Mouse (Mus musculus) testis, adult 2 months (tissue): ENCODE measurements around the gene Cadm2. TPM values are rescaled to one million over a fixed set of nuclear protein-coding genes. Genes with fewer than 3 reads are reported as not detected.

Experiments
- H3K27ac ChIP-seq: fragments of 200-500 bp; 2 replicates; pipeline ENCODE4 v1.5.1; 2012; ENCODE audit warnings: low read depth, low read length; ENCODE audit not compliant: control insufficient read depth, insufficient read depth
- H3K27me3 ChIP-seq: fragments of 200-500 bp; 2 replicates; pipeline ENCODE4 v1.6.1; 2012; ENCODE audit warnings: mild to moderate bottlenecking, low read length, moderate library complexity; ENCODE audit not compliant: control insufficient read depth, insufficient read depth
- H3K36me3 ChIP-seq: fragments of 200-500 bp; 2 replicates; pipeline ENCODE4 v1.6.1; 2012; ENCODE audit warnings: mild to moderate bottlenecking, low read length; ENCODE audit not compliant: control insufficient read depth, insufficient read depth
- H3K4me1 ChIP-seq: fragments of 200-500 bp; 2 replicates; pipeline ENCODE4 v1.6.1; 2012; ENCODE audit warnings: low read length; ENCODE audit not compliant: control insufficient read depth, insufficient read depth
- H3K4me3 ChIP-seq: fragments of 200-500 bp; 2 replicates; pipeline ENCODE4 v1.5.1; 2012; ENCODE audit warnings: low read depth, mild to moderate bottlenecking, low read length, moderate library complexity, mixed read lengths; ENCODE audit not compliant: control insufficient read depth
- CTCF ChIP-seq: fragments of 200-500 bp; IDR thresholded peaks from 2 replicates; pipeline ENCODE4 v1.5.1; 2012; ENCODE audit warnings: low read depth, mild to moderate bottlenecking, inconsistent platforms, low read length, moderate library complexity; ENCODE audit not compliant: control insufficient read depth, insufficient read depth, insufficient replicate concordance
- POLR2A ChIP-seq: fragments of 200-500 bp; IDR thresholded peaks from 2 replicates; pipeline ENCODE4 v1.6.1; 2012; ENCODE audit warnings: low read depth, mild to moderate bottlenecking, inconsistent platforms, low read length, moderate library complexity; ENCODE audit not compliant: control insufficient read depth
- polyA plus RNA-seq: library from polyadenylated mRNA; depleted of rRNA; stranded (reverse); fragments of >200 nt; gene quantifications from 2 replicates; pipeline ENCODE4 v1.2.3, GENCODE M21; 2012

The Cadm2 gene
- polyA plus RNA-seq, 1 experiment, result 3.3 TPM

GRCm38 (mm10) chr16:67076169-67076895 lies 544.4 kb downstream of the Cadm2 start:
- H3K27me3 ChIP-seq, result no peaks in the 10 kb centered on the region
- no peaks in the 10 kb centered on the region for H3K36me3 ChIP-seq
- no peak overlapping the region for H3K27ac ChIP-seq
- H3K4me3 ChIP-seq, result no peak overlapping the region
- TF ChIP-seq POLR2A, result no peak
- TF ChIP-seq CTCF, result no peak
- no peaks in the 10 kb centered on the region for H3K4me1 ChIP-seq

- Histone ChIP-seq H3K36me3 (no peaks in the 10 kb centered on the region), H3K27me3 (no peaks in the 10 kb centered on the region), H3K27ac (no peak overlapping the region), H3K4me1 (no peaks in the 10 kb centered on the region), H3K4me3 (no peak overlapping the region)
- TF ChIP-seq POLR2A, result no peak
- TF ChIP-seq CTCF, result no peak
Observed at GRCm38 (mm10) chr16:67068461-67068860, 552.2 kb downstream of the Cadm2 start.

DNA sequence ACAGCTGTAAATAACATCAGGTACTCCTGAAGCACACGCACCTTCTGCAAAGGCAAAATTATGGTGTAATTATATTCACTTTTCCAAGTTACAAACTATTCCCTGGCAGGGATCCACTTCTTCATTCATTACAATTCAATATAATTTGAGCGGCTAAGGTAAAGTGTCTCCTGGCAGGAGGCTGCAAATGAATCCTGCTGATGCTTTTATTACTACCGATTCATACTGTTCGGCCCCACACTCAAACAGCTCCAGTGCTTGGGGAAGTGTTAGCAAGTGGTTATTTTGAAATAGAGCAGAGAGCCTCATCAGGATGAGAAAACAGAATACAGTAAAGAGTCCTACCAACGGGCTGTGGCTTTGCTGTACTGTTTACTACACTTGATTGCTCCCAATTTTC lies 589.8 kb downstream of the Cadm2 start:
- Histone ChIP-seq H3K4me1 (no peaks in the 10 kb centered on the region), H3K4me3 (no peak overlapping the region), H3K27ac (no peak overlapping the region), H3K36me3 (no peaks in the 10 kb centered on the region), H3K27me3 (no peaks in the 10 kb centered on the region)
- TF ChIP-seq CTCF (no peak), POLR2A (no peak)

DNA sequence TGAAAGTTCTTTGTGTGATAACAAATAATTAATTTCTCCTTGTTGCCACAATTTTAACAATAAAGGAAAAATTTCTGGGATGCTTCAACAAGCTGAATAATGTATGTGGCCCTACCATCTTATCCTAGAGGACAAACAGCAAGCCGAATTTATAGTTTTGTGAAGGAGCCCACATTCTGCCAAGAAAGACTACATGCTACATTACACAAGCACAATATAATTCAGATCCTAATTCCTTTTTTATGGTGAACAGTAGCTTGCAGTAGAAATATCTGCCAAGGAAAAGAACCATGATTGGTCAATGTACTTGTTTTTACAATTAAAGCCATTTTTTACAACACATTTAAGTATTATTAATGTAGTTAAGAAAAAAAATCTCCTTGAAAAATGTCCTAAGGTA lies 600.9 kb downstream of the Cadm2 start:
- no peak overlapping the region for H3K4me3 ChIP-seq
- TF ChIP-seq POLR2A (no peak), CTCF (no peak)
- no peak overlapping the region for H3K27ac ChIP-seq
- H3K4me1 ChIP-seq, result no peaks in the 10 kb centered on the region
- H3K36me3 ChIP-seq, result no peaks in the 10 kb centered on the region
- H3K27me3 ChIP-seq, result no peaks in the 10 kb centered on the region

- Histone ChIP-seq H3K4me1 (no peaks in the 10 kb centered on the region), H3K4me3 (no peak overlapping the region)
Observed at GRCm38 (mm10) chr16:67017710-67018109, 603.0 kb downstream of the Cadm2 start.

GRCm38 (mm10) chr16:67003161-67003560 lies 617.5 kb downstream of the Cadm2 start:
- no peaks in the 10 kb centered on the region for H3K4me1 ChIP-seq
- H3K36me3 ChIP-seq, result no peaks in the 10 kb centered on the region
- H3K4me3 ChIP-seq, result no peak overlapping the region
- no peaks in the 10 kb centered on the region for H3K27me3 ChIP-seq
- TF ChIP-seq POLR2A, result no peak
- TF ChIP-seq CTCF, result no peak
- no peak overlapping the region for H3K27ac ChIP-seq

More at GRCm38 (mm10) chr16:67017710-67018109, 603.0 kb downstream of the Cadm2 start:
- no peak overlapping the region for H3K27ac ChIP-seq
- H3K36me3 ChIP-seq, result no peaks in the 10 kb centered on the region
- TF ChIP-seq CTCF (no peak), POLR2A (no peak)
- H3K27me3 ChIP-seq, result no peaks in the 10 kb centered on the region

DNA sequence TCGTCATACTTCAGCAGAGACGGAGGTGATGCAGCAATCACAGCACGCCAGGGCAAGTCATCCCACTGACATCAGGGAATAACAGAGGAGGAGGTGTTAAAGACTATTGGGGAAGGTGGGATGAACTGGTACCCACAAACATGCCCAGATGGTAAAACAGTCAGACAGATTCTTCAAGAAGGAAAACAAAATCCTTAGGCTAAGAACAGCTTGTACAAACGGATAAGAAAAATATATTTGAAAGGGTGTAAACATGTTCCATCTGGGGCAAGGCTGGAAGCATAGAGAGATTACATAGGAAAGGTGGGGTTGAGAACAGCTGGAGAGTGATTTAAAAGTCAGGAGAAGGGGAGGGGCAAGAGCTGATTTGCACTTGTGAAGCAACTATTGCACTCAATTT lies 619.0 kb downstream of the Cadm2 start:
- Histone ChIP-seq H3K27ac (no peak overlapping the region), H3K4me1 (no peaks in the 10 kb centered on the region), H3K36me3 (no peaks in the 10 kb centered on the region), H3K27me3 (no peaks in the 10 kb centered on the region), H3K4me3 (no peak overlapping the region)
- TF ChIP-seq POLR2A (no peak), CTCF (no peak)
